Mouse (Mus musculus) CH12.LX (cell line): ENCODE results near the gene Fgfr2. TPM values are rescaled to one million over a fixed set of nuclear protein-coding genes. Genes with fewer than 3 reads are reported as not detected.

Experiments used
- DNase-seq: peaks from one replicate; pipeline ENCODE4 v3.0.0-alpha.2; 2013; ENCODE audit errors: extremely low read depth
- H3K27ac ChIP-seq: 2 replicates; pipeline ENCODE4 v1.5.1; 2012; ENCODE audit warnings: low read depth, mild to moderate bottlenecking, control low read depth, moderate library complexity; ENCODE audit not compliant: insufficient read depth
- H3K27me3 ChIP-seq: replicated peaks from 2 replicates; pipeline ENCODE3; 2012; ENCODE audit warnings: inconsistent platforms
- H3K36me3 ChIP-seq, 2 experiments: replicated peaks in 1 of 2; 2 replicates each; pipeline versions ENCODE3 to v1.6.1; 2012; ENCODE audit warnings: inconsistent platforms in 1 of 2, low read length in 1 of 2, mild to moderate bottlenecking in 1 of 2, mixed read lengths in 1 of 2, moderate library complexity in 1 of 2; ENCODE audit not compliant: control insufficient read depth in 1 of 2, insufficient read depth in 1 of 2
- H3K4me1 ChIP-seq, 2 experiments: 2 replicates each; pipeline ENCODE4 v1.6.1; 2012; ENCODE audit warnings: inconsistent platforms in 1 of 2, moderate library complexity in 1 of 2; ENCODE audit not compliant: insufficient read depth in 2 of 2, control insufficient read depth in 1 of 2
- H3K4me2 ChIP-seq: 2 replicates; pipeline ENCODE4 v1.6.1; 2012; ENCODE audit warnings: low read depth, mild to moderate bottlenecking, control low read depth; ENCODE audit not compliant: poor library complexity, insufficient read depth, severe bottlenecking
- H3K4me3 ChIP-seq, 3 experiments: fragments of 150-350 bp in 1 of 3; sonication (generic) in 1 of 3; replicated peaks in 1 of 3; 2 replicates each; pipeline versions ENCODE3 to v1.5.1; 2011 to 2012; ENCODE audit warnings: low read depth in 2 of 3, low read length in 2 of 3, mild to moderate bottlenecking in 2 of 3, moderate library complexity in 2 of 3, control low read depth in 1 of 3, improper control_type of control experiment in 1 of 3, inconsistent platforms in 1 of 3, mixed read lengths in 1 of 3; ENCODE audit not compliant: poor library complexity in 1 of 3
- H3K79me2 ChIP-seq: replicated peaks from 2 replicates; pipeline ENCODE4 v1.6.1; 2012; ENCODE audit warnings: mild to moderate bottlenecking, moderate library complexity; ENCODE audit not compliant: control insufficient read depth, poor library complexity, insufficient read depth, severe bottlenecking; ENCODE audit errors: extremely low read depth
- H3K9ac ChIP-seq: 2 replicates; pipeline ENCODE4 v1.6.1; 2012; ENCODE audit warnings: low read depth, mild to moderate bottlenecking, control low read depth, moderate library complexity; ENCODE audit not compliant: insufficient read depth
- H3K9me3 ChIP-seq: replicated peaks from 2 replicates; pipeline ENCODE3; 2012; ENCODE audit warnings: low read length, inconsistent platforms, mixed read lengths
- BHLHE40 ChIP-seq: IDR thresholded peaks from 2 replicates; pipeline ENCODE4 v1.6.1; 2011; ENCODE audit warnings: mild to moderate bottlenecking, low read depth, low read length, improper control_type of control experiment
- CHD1 ChIP-seq: IDR thresholded peaks from 2 replicates; pipeline ENCODE4 v1.6.1; 2012; ENCODE audit warnings: low read depth, low read length, improper control_type of control experiment, inconsistent platforms
- CTCF ChIP-seq, 2 experiments: IDR thresholded peaks in 1 of 2; conservative IDR thresholded peaks in 1 of 2; 2 replicates each; pipeline ENCODE4 v1.5.1; 2011 to 2012; ENCODE audit warnings: low read depth in 2 of 2, low read length in 2 of 2, improper control_type of control experiment in 1 of 2, inconsistent platforms in 1 of 2, mild to moderate bottlenecking in 1 of 2, moderate library complexity in 1 of 2
- E2F4 ChIP-seq: IDR thresholded peaks from 2 replicates; pipeline ENCODE4 v1.6.1; 2011; ENCODE audit warnings: low read depth, low read length, improper control_type of control experiment; ENCODE audit not compliant: insufficient replicate concordance
- EP300 ChIP-seq: IDR thresholded peaks from 2 replicates; pipeline ENCODE4 v1.6.1; 2011; ENCODE audit warnings: low read length, improper control_type of control experiment
- GABPA ChIP-seq: IDR thresholded peaks from 2 replicates; pipeline ENCODE4 v1.6.1; 2012; ENCODE audit warnings: low read depth, low read length, improper control_type of control experiment, inconsistent platforms; ENCODE audit not compliant: insufficient replicate concordance
- IRF4 ChIP-seq: IDR thresholded peaks from 2 replicates; pipeline ENCODE4 v1.6.1; 2014; ENCODE audit warnings: low read depth, mild to moderate bottlenecking, inconsistent platforms, low read length, improper control_type of control experiment
- MAX ChIP-seq: IDR thresholded peaks from 2 replicates; pipeline ENCODE4 v1.6.1; 2011; ENCODE audit warnings: low read length, improper control_type of control experiment
- MAZ ChIP-seq: IDR thresholded peaks from 2 replicates; pipeline ENCODE4 v1.6.1; 2012; ENCODE audit warnings: low read depth, mild to moderate bottlenecking, inconsistent platforms, low read length, improper control_type of control experiment, moderate library complexity
- MEF2A ChIP-seq: IDR thresholded peaks from 2 replicates; pipeline ENCODE4 v1.6.1; 2014; ENCODE audit warnings: low read depth, mild to moderate bottlenecking, inconsistent platforms, low read length, improper control_type of control experiment, borderline replicate concordance
- MXI1 ChIP-seq: IDR thresholded peaks from 2 replicates; pipeline ENCODE4 v1.6.1; 2011; ENCODE audit warnings: mild to moderate bottlenecking, low read depth, low read length, improper control_type of control experiment
- MYC ChIP-seq: IDR thresholded peaks from 2 replicates; pipeline ENCODE4 v1.6.1; 2011; ENCODE audit warnings: low read depth, mild to moderate bottlenecking, improper control_type of control experiment, low read length
- NELFE ChIP-seq: IDR thresholded peaks from 2 replicates; pipeline ENCODE4 v1.6.1; 2011; ENCODE audit warnings: low read depth, low read length, improper control_type of control experiment
- NRF1 ChIP-seq: IDR thresholded peaks from 2 replicates; pipeline ENCODE4 v1.6.1; 2014; ENCODE audit warnings: low read depth, mild to moderate bottlenecking, inconsistent platforms, low read length, improper control_type of control experiment, moderate library complexity
- PAX5 ChIP-seq: IDR thresholded peaks from 2 replicates; pipeline ENCODE4 v1.6.1; 2012; ENCODE audit warnings: low read length, inconsistent platforms, mixed read lengths
- POLR2A ChIP-seq: IDR thresholded peaks from 2 replicates; pipeline ENCODE4 v1.6.1; 2011; ENCODE audit warnings: low read depth, mild to moderate bottlenecking, improper control_type of control experiment, low read length
- RCOR1 ChIP-seq: conservative IDR thresholded peaks from 2 replicates; pipeline ENCODE4 v1.6.1; 2012; ENCODE audit warnings: low read depth, mild to moderate bottlenecking, inconsistent platforms, low read length, improper control_type of control experiment
- SIN3A ChIP-seq: IDR thresholded peaks from 2 replicates; pipeline ENCODE4 v1.6.1; 2012; ENCODE audit warnings: low read length, improper control_type of control experiment, inconsistent platforms
- SMC3 ChIP-seq: IDR thresholded peaks from 2 replicates; pipeline ENCODE4 v1.6.1; 2011; ENCODE audit warnings: low read depth, low read length, improper control_type of control experiment
- TBP ChIP-seq: conservative IDR thresholded peaks from 2 replicates; pipeline ENCODE4 v1.6.1; 2011; ENCODE audit warnings: low read depth, low read length, improper control_type of control experiment
- UBTF ChIP-seq: IDR thresholded peaks from 2 replicates; pipeline ENCODE4 v1.6.1; 2012; ENCODE audit warnings: low read depth, mild to moderate bottlenecking, inconsistent platforms, low read length, improper control_type of control experiment, moderate library complexity
- USF1 ChIP-seq: IDR thresholded peaks from 2 replicates; pipeline ENCODE4 v1.6.1; 2014; ENCODE audit warnings: low read depth, mild to moderate bottlenecking, inconsistent platforms, low read length, improper control_type of control experiment
- USF2 ChIP-seq: conservative IDR thresholded peaks from 2 replicates; pipeline ENCODE4 v1.6.1; 2011; ENCODE audit warnings: low read depth, low read length, improper control_type of control experiment
- ZC3H11A ChIP-seq: IDR thresholded peaks from 2 replicates; pipeline ENCODE4 v1.6.1; 2012; ENCODE audit warnings: low read depth, mild to moderate bottlenecking, inconsistent platforms, low read length, improper control_type of control experiment
- ZKSCAN1 ChIP-seq: IDR thresholded peaks from 2 replicates; pipeline ENCODE4 v1.6.1; 2012; ENCODE audit warnings: low read depth, inconsistent platforms, low read length, improper control_type of control experiment, borderline replicate concordance
- ZNF384 ChIP-seq: IDR thresholded peaks from 2 replicates; pipeline ENCODE4 v1.6.1; 2012; ENCODE audit warnings: low read depth, low read length, improper control_type of control experiment, inconsistent platforms
- dilution Hi-C: fragments of 300-500 bp; cut with MboI; formaldehyde crosslinking; loops from 2 replicates; pipeline ENCODE4 v1.14.3; 2020; ENCODE audit warnings: low sequenced_read_pairs; ENCODE audit not compliant: extremely low pct_unique_long_range_greater_than_20kb, extremely low pct_ligation_motif_present
- in situ Hi-C: fragments of 300-500 bp; cut with MboI; formaldehyde crosslinking; loops from 3 replicates; pipeline ENCODE4 v1.14.3; 2019; ENCODE audit warnings: low sequenced_read_pairs, low pct_ligation_motif_present, low pct_unique_long_range_greater_than_20kb, mixed read lengths
- polyA plus RNA-seq: library from polyadenylated mRNA; unstranded; fragments of >175 nt; gene quantifications from 2 replicates; pipeline ENCODE4 v1.2.1, GENCODE M21; 2012; ENCODE audit warnings: low read depth; ENCODE audit not compliant: insufficient read length
- total RNA-seq, 2 experiments: library from RNA; depleted of rRNA; stranded (reverse); fragments of 300-350 nt in 1 of 2; fragments of >200 nt in 1 of 2; gene quantifications; 2 replicates each; pipeline ENCODE4 v1.2.3; 2012 to 2014

Gene Fgfr2
- total and polyA plus RNA-seq, 3 experiments, result not detected

DNA sequence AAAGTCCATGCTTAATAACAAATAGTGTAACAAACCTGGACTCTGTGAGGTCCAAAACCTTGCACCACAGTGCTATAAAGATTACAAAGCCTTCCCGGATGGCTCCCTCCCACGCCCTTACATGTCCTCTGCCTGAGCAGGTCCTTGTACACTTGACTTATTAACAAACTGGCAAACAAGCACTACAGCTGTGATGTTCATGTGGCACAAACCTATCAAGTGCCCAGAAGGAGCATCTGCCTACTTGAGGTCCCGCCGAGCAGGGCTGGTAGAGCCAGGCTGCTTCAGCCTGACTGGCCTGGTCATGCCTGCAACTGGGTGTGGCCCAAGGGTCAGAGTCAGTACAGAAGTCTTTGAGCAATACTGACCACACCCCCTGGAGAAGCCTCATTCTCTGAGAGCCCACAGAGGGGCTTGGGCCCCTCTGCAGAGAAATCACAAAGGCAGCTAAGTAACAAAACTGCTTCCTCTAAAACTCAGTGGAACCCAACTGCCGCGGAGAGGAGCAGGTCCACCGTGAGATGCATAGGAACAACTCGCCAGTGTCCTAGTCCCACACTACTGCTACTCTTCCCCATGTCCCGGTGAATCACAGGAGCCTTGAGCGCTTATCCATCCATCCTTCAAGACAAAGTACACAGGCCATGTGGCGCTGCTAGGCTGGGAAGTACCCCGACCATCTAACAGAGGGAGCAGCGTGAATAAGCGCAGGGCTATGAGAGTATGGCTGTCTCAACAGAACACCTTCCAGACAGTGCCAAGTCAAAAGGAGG, 332.5 kb downstream of the Fgfr2 start:
- Histone ChIP-seq H3K4me3 (no peak overlapping the region), H3K79me2 (peaks cover 33% of the 10 kb centered on the region), H3K36me3 (peaks cover 10 to 72% of the 10 kb centered on the region in 2 experiments), H3K4me1 (peaks cover 30 to 93% of the 10 kb centered on the region in 2 experiments), H3K27me3 (no peaks in the 10 kb centered on the region), H3K4me2 (no peak overlapping the region), H3K9me3 (no peaks in the 10 kb centered on the region), H3K27ac (no peak overlapping the region), H3K9ac (no peak overlapping the region)
- dilution Hi-C loops, result no loop called here
- in situ Hi-C loops, result no loop called here
- DNase-seq, result no peak
- TF ChIP-seq POLR2A, result no peak
- no peak for TF ChIP-seq SIN3A
- TF ChIP-seq EP300, result no peak
- TF ChIP-seq USF2, result no peak
- no peak for TF ChIP-seq MEF2A
- no peak for TF ChIP-seq BHLHE40
- TF ChIP-seq NELFE, result no peak
- TF ChIP-seq MXI1, result no peak
- TF ChIP-seq CHD1, result no peak
- TF ChIP-seq ZKSCAN1, result no peak
- TF ChIP-seq ZNF384, result no peak
- TF ChIP-seq GABPA, result no peak
- no peak for TF ChIP-seq USF1
- no peak for TF ChIP-seq MAZ
- TF ChIP-seq NRF1, result no peak
- TF ChIP-seq E2F4, result no peak
- TF ChIP-seq SMC3, result no peak

GRCm38 (mm10) chr7:132788826-132789225, 334.3 kb downstream of the Fgfr2 start:
- Histone ChIP-seq H3K79me2 (peaks cover 21% of the 10 kb centered on the region), H3K27ac (no peak overlapping the region), H3K36me3 (peaks cover 12 to 71% of the 10 kb centered on the region in 2 experiments), H3K27me3 (no peaks in the 10 kb centered on the region), H3K4me1 (peaks cover 32 to 95% of the 10 kb centered on the region in 2 experiments), H3K9ac (no peak overlapping the region), H3K4me2 (no peak overlapping the region), H3K9me3 (no peaks in the 10 kb centered on the region), H3K4me3 (no peak overlapping the region)
- dilution Hi-C loops, result no loop called here
- TF ChIP-seq CTCF (conservative IDR thresholded peaks at IDR 0.05 in 1 of 2, IDR thresholded peaks at IDR 0.05 in 1 of 2; ENCODE audit: low read depth in 2 of 2, low read length in 2 of 2), result no peak
- TF ChIP-seq IRF4, result no peak
- no peak for TF ChIP-seq MYC
- no peak for TF ChIP-seq GABPA
- TF ChIP-seq MAZ, result no peak
- no peak for TF ChIP-seq ZC3H11A
- no peak for TF ChIP-seq PAX5
- no peak for TF ChIP-seq TBP
- TF ChIP-seq USF2, result no peak
- TF ChIP-seq EP300, result no peak
- TF ChIP-seq RCOR1, result no peak
- no peak for TF ChIP-seq USF1
- TF ChIP-seq UBTF, result no peak
- no peak for TF ChIP-seq MEF2A
- TF ChIP-seq MAX, result no peak
- no peak for TF ChIP-seq ZKSCAN1
- in situ Hi-C loops, result no loop called here
- DNase-seq, result no peak
